Mouse (Mus musculus) embryonic facial prominence, embryonic 11.5 days (tissue): ENCODE results near the gene Kcnq1. TPM values are rescaled to one million over a fixed set of nuclear protein-coding genes. Genes with fewer than 3 reads are reported as not detected.

ENCODE experiments used
- ATAC-seq: fragments of 200-750 bp; cut with Nextera tagmentation; replicated peaks from 2 replicates; pipeline ENCODE4 v1.8.0; 2017; ENCODE audit warnings: low read depth; ENCODE audit not compliant: insufficient number of reproducible peaks, low FRiP score, low TSS enrichment
- DNase-seq: peaks from one replicate; pipeline ENCODE4 v3.0.0-alpha.2; 2015; ENCODE audit warnings: low spot score
- H3K27ac ChIP-seq: fragments of 300-500 bp; sonication (generic); replicated peaks from 2 replicates; pipeline ENCODE4 v1.5.1; 2014; ENCODE audit warnings: mild to moderate bottlenecking, low read depth, low read length, control low read depth
- H3K27me3 ChIP-seq: fragments of 300-500 bp; sonication (generic); 2 replicates; pipeline ENCODE4 v1.6.1; 2014; ENCODE audit warnings: mild to moderate bottlenecking, low read length, moderate library complexity, mixed read lengths; ENCODE audit not compliant: control insufficient read depth, insufficient read depth
- H3K36me3 ChIP-seq: fragments of 300-500 bp; sonication (generic); replicated peaks from 2 replicates; pipeline ENCODE4 v1.6.1; 2014; ENCODE audit warnings: low read depth, mild to moderate bottlenecking, low read length, moderate library complexity, mixed read lengths; ENCODE audit not compliant: control insufficient read depth, insufficient read depth
- H3K4me1 ChIP-seq: fragments of 300-500 bp; sonication (generic); 2 replicates; pipeline ENCODE4 v1.6.1; 2014; ENCODE audit warnings: low read length, mixed read lengths; ENCODE audit not compliant: control insufficient read depth, insufficient read depth
- H3K4me2 ChIP-seq: fragments of 300-500 bp; sonication (generic); 2 replicates; pipeline ENCODE4 v1.6.1; 2014; ENCODE audit warnings: low read depth, mild to moderate bottlenecking, control low read depth, low read length, moderate library complexity
- H3K4me3 ChIP-seq: fragments of 300-500 bp; sonication (generic); 2 replicates; pipeline ENCODE4 v1.5.1; 2014; ENCODE audit warnings: low read depth, low read length, control low read depth
- H3K9ac ChIP-seq: fragments of 300-500 bp; sonication (generic); replicated peaks from 2 replicates; pipeline ENCODE4 v1.6.1; 2014; ENCODE audit warnings: mild to moderate bottlenecking, control low read depth, low read length
- H3K9me3 ChIP-seq: fragments of 300-500 bp; sonication (generic); replicated peaks from 2 replicates; pipeline ENCODE4 v1.6.1; 2016; ENCODE audit warnings: mild to moderate bottlenecking, low read length, inconsistent platforms, mixed read lengths; ENCODE audit not compliant: control insufficient read depth
- WGBS: fragments of 180-500 bp; shearing (Covaris S2); extraction: QIAGEN DNeasy Blood & Tissue Kit; methylation state at CpG from one replicate; pipeline ENCODE4 v1.1.7; 2014; 5-methylcytosine and 5-hydroxymethylcytosine counted together
- polyA plus RNA-seq: library from polyadenylated mRNA; unstranded; fragments of >200 nt; fragmentation: Nextera tagmentation; extraction: Ambion mirVana; gene quantifications from 2 replicates; pipeline ENCODE4 v1.2.1, GENCODE M21; 2014

Gene Kcnq1
- polyA plus RNA-seq, 1 experiment from 2014 or later: 0.81 TPM

- Histone ChIP-seq H3K36me3 (no peaks in the 10 kb centered on the region), H3K27ac (no peak overlapping the region), H3K9ac (no peak overlapping the region), H3K27me3 (peaks cover 41% of the 10 kb centered on the region), H3K4me3 (no peak overlapping the region), H3K4me1 (peaks cover 6% of the 10 kb centered on the region), H3K9me3 (no peaks in the 10 kb centered on the region), H3K4me2 (no peak overlapping the region)
- ATAC-seq: 0 out of 2 replicates have a peak, but pooled peaks have one; percentile 36
- no peak for DNase-seq
- 37% methylated on average over 3 of the region's 3 CpGs for WGBS
Observed at GRCm38 (mm10) chr7:143109696-143110095, 3.5 kb downstream of the Kcnq1 start.

- no peak overlapping the region for H3K4me3 ChIP-seq
- no peak overlapping the region for H3K27ac ChIP-seq
- ATAC-seq (no peak), DNase-seq (no peak)
- no peaks in the 10 kb centered on the region for H3K9me3 ChIP-seq
- H3K36me3 ChIP-seq: no peaks in the 10 kb centered on the region
- H3K4me1 ChIP-seq: peaks cover 6% of the 10 kb centered on the region
- no peak overlapping the region for H3K4me2 ChIP-seq
- no peak overlapping the region for H3K9ac ChIP-seq
- 63% methylated on average over 1 of the region's 1 CpGs for WGBS
- H3K27me3 ChIP-seq: peaks cover 35% of the 10 kb centered on the region
Observed at GRCm38 (mm10) chr7:143110803-143111202, 4.6 kb downstream of the Kcnq1 start.

GRCm38 (mm10) chr7:143111719-143112118, 5.6 kb downstream of the Kcnq1 start:
- Histone ChIP-seq H3K4me2 (no peak overlapping the region), H3K9me3 (no peaks in the 10 kb centered on the region), H3K27me3 (peaks cover 25% of the 10 kb centered on the region), H3K27ac (no peak overlapping the region), H3K9ac (no peak overlapping the region), H3K4me3 (no peak overlapping the region), H3K36me3 (no peaks in the 10 kb centered on the region), H3K4me1 (peaks cover 6% of the 10 kb centered on the region)
- ATAC-seq: no peak
- DNase-seq: no peak
- 69% methylated on average over 4 of the region's 4 CpGs for WGBS

- Histone ChIP-seq H3K4me1 (peaks cover 1% of the 10 kb centered on the region), H3K27ac (no peak overlapping the region), H3K4me3 (no peak overlapping the region), H3K27me3 (peaks cover 19% of the 10 kb centered on the region), H3K9ac (no peak overlapping the region), H3K36me3 (no peaks in the 10 kb centered on the region), H3K4me2 (no peak overlapping the region), H3K9me3 (no peaks in the 10 kb centered on the region)
- 29% methylated on average over 1 of the region's 1 CpGs for WGBS
- ATAC-seq (no peak), DNase-seq (no peak)
Observed at GRCm38 (mm10) chr7:143112395-143112794, 6.2 kb downstream of the Kcnq1 start.

- H3K27me3 ChIP-seq: no peaks in the 10 kb centered on the region
- no peaks in the 10 kb centered on the region for H3K4me1 ChIP-seq
- no peaks in the 10 kb centered on the region for H3K9me3 ChIP-seq
- ATAC-seq: no peak
- no peak overlapping the region for H3K9ac ChIP-seq
- no peak overlapping the region for H3K4me3 ChIP-seq
- no peak for DNase-seq
- H3K36me3 ChIP-seq: no peaks in the 10 kb centered on the region
- no peak overlapping the region for H3K4me2 ChIP-seq
- H3K27ac ChIP-seq: no peak overlapping the region
Observed at GRCm38 (mm10) chr7:143114773-143115172, 8.6 kb downstream of the Kcnq1 start.

GRCm38 (mm10) chr7:143116521-143116920, 10.4 kb downstream of the Kcnq1 start:
- ATAC-seq: no peak
- no peak overlapping the region for H3K4me2 ChIP-seq
- 85% methylated on average over 5 of the region's 5 CpGs for WGBS
- H3K9ac ChIP-seq: no peak overlapping the region
- no peak overlapping the region for H3K27ac ChIP-seq
- DNase-seq: no peak
- H3K4me1 ChIP-seq: no peaks in the 10 kb centered on the region
- no peaks in the 10 kb centered on the region for H3K27me3 ChIP-seq
- H3K36me3 ChIP-seq: no peaks in the 10 kb centered on the region
- H3K4me3 ChIP-seq: no peak overlapping the region
- no peaks in the 10 kb centered on the region for H3K9me3 ChIP-seq

GRCm38 (mm10) chr7:143119407-143119806, 13.2 kb downstream of the Kcnq1 start:
- Histone ChIP-seq H3K4me3 (no peak overlapping the region), H3K27ac (no peak overlapping the region), H3K9me3 (no peaks in the 10 kb centered on the region), H3K4me1 (peaks cover 5% of the 10 kb centered on the region), H3K9ac (no peak overlapping the region), H3K36me3 (no peaks in the 10 kb centered on the region), H3K4me2 (no peak overlapping the region), H3K27me3 (no peaks in the 10 kb centered on the region)
- WGBS: 50% methylated on average over 1 of the region's 1 CpGs
- no peak for DNase-seq
- ATAC-seq: no peak

GRCm38 (mm10) chr7:143119826-143120225, 13.7 kb downstream of the Kcnq1 start:
- no peak for ATAC-seq
- no peaks in the 10 kb centered on the region for H3K9me3 ChIP-seq
- DNase-seq: no peak
- no peak overlapping the region for H3K4me2 ChIP-seq
- no peak overlapping the region for H3K9ac ChIP-seq
- no peaks in the 10 kb centered on the region for H3K36me3 ChIP-seq
- no peak overlapping the region for H3K27ac ChIP-seq
- no peak overlapping the region for H3K4me3 ChIP-seq
- peaks cover 6% of the 10 kb centered on the region for H3K4me1 ChIP-seq
- no peaks in the 10 kb centered on the region for H3K27me3 ChIP-seq
- WGBS: 80% methylated on average over 3 of the region's 3 CpGs
